Mouse (Mus musculus) layer of hippocampus, adult 8-10 months (tissue): ENCODE results near the gene Gm13694. TPM values are rescaled to one million over a fixed set of nuclear protein-coding genes. Genes with fewer than 3 reads are reported as not detected.
"Not testable (repeated sequence)": the region's sequence is repeated elsewhere in the genome, so short reads cannot be mapped to it uniquely, and the experiment has no call there.

Source experiments
- DNase-seq, 2 experiments: peaks; one replicate each; pipeline ENCODE4 v3.0.0; 2022; ENCODE audit warnings: low spot score in 2 of 2
- total RNA-seq, 4 experiments: library from RNA; stranded (reverse); gene quantifications; 2 replicates each; pipeline ENCODE4 v1.2.4; 2022

The Gm13694 gene
- total RNA-seq = 1 to 10 TPM; 1.5 to 2.1 (median 1.8) TPM

DNA sequence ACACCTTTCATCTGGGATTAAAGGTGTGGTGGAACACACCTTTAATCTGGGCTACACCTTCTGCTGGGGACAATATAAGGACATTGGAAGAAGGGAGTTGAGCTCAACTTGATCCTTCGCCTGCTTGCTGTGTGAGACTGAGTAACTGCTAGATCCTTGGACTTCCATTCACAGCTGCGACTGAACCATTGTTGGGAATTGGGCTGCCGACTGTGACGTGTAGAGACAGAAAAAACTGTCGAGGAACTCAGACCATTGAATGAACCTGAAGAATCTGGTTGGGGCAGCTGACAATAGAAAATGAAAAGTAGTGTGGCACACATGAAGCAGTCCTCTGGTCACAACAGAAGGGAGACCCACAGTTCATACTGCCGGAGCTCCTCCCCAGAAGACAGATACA lies at the start of gene Gm13694:
Gm13694 (plus strand) TSS at position 301 of the 400 bp plus-strand sequence.
- DNase-seq = not testable (repeated sequence)

DNA sequence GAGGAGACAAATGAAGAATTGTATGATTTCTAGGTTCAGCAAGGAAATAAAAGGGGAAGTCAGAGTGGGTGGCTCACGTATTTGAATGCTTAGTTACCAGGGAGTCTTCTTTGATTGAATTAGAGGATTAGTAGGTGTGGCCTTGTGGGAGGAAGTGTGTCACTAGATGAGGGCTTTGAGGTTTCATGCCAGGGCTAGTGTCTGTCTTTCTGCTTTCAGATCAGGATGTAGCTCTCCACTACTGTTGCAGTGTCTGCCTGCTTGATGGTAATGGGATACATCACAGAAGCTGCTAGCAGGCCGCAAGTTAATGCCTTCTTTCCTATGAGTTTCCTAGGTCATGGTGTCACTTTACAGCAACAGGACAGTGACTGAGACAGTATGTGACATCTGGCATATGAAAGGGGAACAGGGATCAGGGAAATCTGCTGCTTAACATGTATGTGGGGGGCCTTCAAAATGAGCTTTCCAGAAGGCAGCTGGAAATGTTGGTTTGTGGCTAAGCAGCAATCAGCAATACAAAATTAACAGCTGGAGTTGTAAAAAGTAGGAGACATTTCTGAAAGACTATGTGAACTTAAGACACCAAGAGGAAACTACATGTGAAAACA lies 49.1 kb upstream of the Gm13694 start:
- DNase-seq = no peak

- peak; percentile 89 to 93 for DNase-seq
These were observed 37.8 kb upstream of the Gm13694 start, which contains the start of gene Zswim2 for GRCm38 (mm10) chr2:83940931-83941361. TSS of gene Zswim2 (minus strand) at chr2:83941228.

DNA sequence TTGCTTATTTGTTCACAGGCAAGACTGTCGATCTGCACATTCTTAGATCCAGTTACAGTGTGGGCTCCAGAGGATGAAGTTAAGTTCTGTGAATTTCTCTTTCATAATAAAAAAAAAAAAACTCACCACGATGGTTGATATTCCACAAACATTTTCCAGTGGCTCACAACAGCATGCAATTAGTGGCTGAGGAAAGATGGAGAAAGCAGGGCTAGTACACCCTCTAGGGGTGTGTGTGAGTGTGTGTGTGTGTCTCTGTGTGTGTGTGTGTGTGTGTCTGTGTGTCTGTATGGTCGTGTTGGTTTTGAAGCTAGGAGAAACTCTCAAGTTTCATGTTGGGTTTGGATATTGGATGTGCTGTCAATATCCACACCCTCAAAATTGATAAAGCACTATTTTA lies 37.4 kb upstream of the Gm13694 start:
- DNase-seq = no peak

DNA sequence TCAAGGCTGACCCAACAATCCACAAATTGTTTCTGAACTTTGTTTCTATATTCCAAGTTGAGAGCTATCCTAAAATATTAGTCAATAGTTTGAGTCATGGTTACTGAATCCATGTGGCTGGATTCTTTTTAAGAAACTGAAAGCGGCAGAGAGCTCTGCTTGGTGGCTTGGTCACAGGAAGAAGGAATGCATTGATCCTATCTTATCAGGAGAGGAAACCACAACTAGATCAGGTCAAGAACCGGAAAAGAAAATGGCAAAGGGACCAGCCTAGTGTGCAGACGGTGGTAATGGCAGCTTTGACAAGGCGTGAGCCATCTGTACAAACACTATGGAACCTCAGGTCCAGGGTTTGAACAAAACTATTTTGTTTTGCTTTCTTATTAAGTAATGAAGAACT lies 36.9 kb upstream of the Gm13694 start:
- no peak for DNase-seq

GRCm38 (mm10) chr2:83955393-83955792 lies 23.3 kb upstream of the Gm13694 start, which contains the start of gene Gm13698:
TSS of gene Gm13698 (plus strand) at chr2:83955693.
- not testable (repeated sequence) for DNase-seq

DNA sequence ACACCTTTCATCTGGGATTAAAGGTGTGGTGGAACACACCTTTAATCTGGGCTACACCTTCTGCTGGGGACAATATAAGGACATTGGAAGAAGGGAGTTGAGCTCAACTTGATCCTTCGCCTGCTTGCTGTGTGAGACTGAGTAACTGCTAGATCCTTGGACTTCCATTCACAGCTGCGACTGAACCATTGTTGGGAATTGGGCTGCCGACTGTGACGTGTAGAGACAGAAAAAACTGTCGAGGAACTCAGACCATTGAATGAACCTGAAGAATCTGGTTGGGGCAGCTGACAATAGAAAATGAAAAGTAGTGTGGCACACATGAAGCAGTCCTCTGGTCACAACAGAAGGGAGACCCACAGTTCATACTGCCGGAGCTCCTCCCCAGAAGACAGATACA lies 17.5 kb upstream of the Gm13694 start, which contains the start of gene Gm13693:
Gm13693 (plus strand) TSS at position 301 of the 400 bp plus-strand sequence.
- DNase-seq = not testable (repeated sequence)

GRCm38 (mm10) chr2:83967013-83967412 lies 11.7 kb upstream of the Gm13694 start, which contains the start of gene Gm13695:
TSS of gene Gm13695 (plus strand) at chr2:83967313.
- not testable (repeated sequence) for DNase-seq

GRCm38 (mm10) chr2:83972823-83973222 lies 5.9 kb upstream of the Gm13694 start, which contains the start of gene Gm13696:
TSS of gene Gm13696 (plus strand) at chr2:83973123.
- not testable (repeated sequence) for DNase-seq

GRCm38 (mm10) chr2:83984443-83984842 lies 5.7 kb downstream of the Gm13694 start, which contains the start of gene Gm13697:
TSS of gene Gm13697 (plus strand) at chr2:83984743.
- not testable (repeated sequence) for DNase-seq

- not testable (repeated sequence) for DNase-seq
These were observed 11.5 kb downstream of the Gm13694 start, which contains the start of gene Gm13691 for GRCm38 (mm10) chr2:83990253-83990652. TSS of gene Gm13691 (plus strand) at chr2:83990553.

GRCm38 (mm10) chr2:83993639-83994255 lies 15.0 kb downstream of the Gm13694 start:
- DNase-seq = not testable (repeated sequence)

DNA sequence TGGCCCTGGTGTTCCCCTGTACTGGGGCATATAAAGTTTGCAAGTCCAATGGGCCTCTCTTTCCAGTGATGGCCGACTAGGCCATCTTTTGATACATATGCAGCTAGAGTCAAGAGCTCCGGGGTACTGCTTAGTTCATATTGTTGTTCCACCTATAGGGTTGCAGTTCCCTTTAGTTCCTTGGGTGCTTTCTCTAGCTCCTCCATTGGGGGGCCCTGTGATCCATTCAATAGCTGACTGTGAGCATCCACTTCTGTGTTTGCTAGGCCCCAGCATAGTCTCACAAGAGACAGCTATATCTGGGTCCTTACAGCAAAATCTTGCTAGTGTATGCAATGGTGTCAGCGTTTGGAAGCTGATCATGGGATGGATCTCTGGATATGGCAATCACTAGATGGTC lies 15.8 kb downstream of the Gm13694 start:
- DNase-seq = not testable (repeated sequence)

GRCm38 (mm10) chr2:84008913-84009312 lies 30.2 kb downstream of the Gm13694 start:
- DNase-seq = peak; percentile 34 to 64

- no peak for DNase-seq
These were observed 31.1 kb downstream of the Gm13694 start for GRCm38 (mm10) chr2:84009818-84010217.

- no peak for DNase-seq
These were observed 35.8 kb downstream of the Gm13694 start for GRCm38 (mm10) chr2:84014572-84014971.

GRCm38 (mm10) chr2:84016291-84016690 lies 37.6 kb downstream of the Gm13694 start:
- not testable (repeated sequence) for DNase-seq

- no peak for DNase-seq
These were observed 39.6 kb downstream of the Gm13694 start for GRCm38 (mm10) chr2:84018330-84018729.

GRCm38 (mm10) chr2:84019519-84020305 lies 41.0 kb downstream of the Gm13694 start:
- no peak for DNase-seq

DNA sequence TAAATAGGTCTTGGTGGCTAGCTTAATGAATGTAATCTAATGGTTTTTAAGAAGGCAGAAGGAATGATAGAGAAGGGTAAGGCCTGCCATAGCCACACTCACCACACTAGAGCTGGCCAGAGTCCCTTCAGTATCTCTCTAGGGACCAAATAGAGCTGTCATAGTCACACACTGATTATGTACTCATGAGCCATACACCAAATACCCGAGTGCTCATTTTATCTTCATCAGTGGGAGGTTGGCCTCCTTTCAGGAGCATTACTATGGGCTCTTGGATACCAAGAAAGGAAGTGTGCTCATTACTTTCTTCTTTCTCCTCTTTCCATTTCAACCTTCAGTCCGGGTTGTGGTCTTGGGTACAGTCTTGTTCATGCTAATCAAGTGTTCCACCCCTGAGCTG lies 43.2 kb downstream of the Gm13694 start:
- no peak for DNase-seq

GRCm38 (mm10) chr2:84022905-84023304 lies 44.2 kb downstream of the Gm13694 start:
- no peak for DNase-seq
